Mouse (Mus musculus): ENCODE measurements around the gene Rftn1. TPM values are rescaled to one million over a fixed set of nuclear protein-coding genes. Genes with fewer than 3 reads are reported as not detected.

Gene Rftn1
- polyA plus RNA-seq, 1 experiment: 102 TPM

GRCm38 (mm10) chr17:50173776-50174175 lies 16.7 kb downstream of the Rftn1 start:
- H3K36me3 ChIP-seq (ENCODE audit: control insufficient read depth, insufficient read depth, low read length): peaks cover 4% of the 10 kb centered on the region
- H3K27me3 ChIP-seq (ENCODE audit: control insufficient read depth, insufficient read depth, low read length): no peaks in the 10 kb centered on the region
- H3K4me3 ChIP-seq (ENCODE audit: control insufficient read depth, insufficient read depth, low read length): no peak overlapping the region
- no peak for DNase-seq
- H3K27ac ChIP-seq (ENCODE audit: control insufficient read depth, insufficient read depth, low read length): no peak overlapping the region
- peaks cover 31% of the 10 kb centered on the region for H3K4me1 ChIP-seq (replicated peaks; ENCODE audit: control insufficient read depth, insufficient read depth, low read length)
- 74% methylated on average over 3 of the region's 3 CpGs for WGBS
- no peak for TF ChIP-seq CTCF (IDR thresholded peaks at IDR 0.05; ENCODE audit: borderline replicate concordance, control insufficient read depth, extremely low read depth, insufficient read depth, low read length, poor library complexity)
- no peak for TF ChIP-seq POLR2A (IDR thresholded peaks at IDR 0.05; ENCODE audit: control insufficient read depth, extremely low read depth, insufficient read depth, low read length, poor library complexity)

- Histone ChIP-seq H3K4me1 (replicated peaks; ENCODE audit: control insufficient read depth, insufficient read depth, low read length) (peaks cover 31% of the 10 kb centered on the region), H3K27me3 (ENCODE audit: control insufficient read depth, insufficient read depth, low read length) (no peaks in the 10 kb centered on the region), H3K27ac (ENCODE audit: control insufficient read depth, insufficient read depth, low read length) (peak overlapping the region; percentile 8; the same call in 1 of the 2 replicates), H3K36me3 (ENCODE audit: control insufficient read depth, insufficient read depth, low read length) (peaks cover 7% of the 10 kb centered on the region), H3K4me3 (ENCODE audit: control insufficient read depth, insufficient read depth, low read length) (no peak overlapping the region)
- peak; percentile 63 for DNase-seq
- WGBS: 11% methylated on average over 5 of the region's 5 CpGs
- TF ChIP-seq CTCF (IDR thresholded peaks at IDR 0.05; ENCODE audit: borderline replicate concordance, control insufficient read depth, extremely low read depth, insufficient read depth, low read length, poor library complexity): no peak
- 0 out of 2 replicates have a peak, but pooled peaks have one; percentile 23 for TF ChIP-seq POLR2A (IDR thresholded peaks at IDR 0.05; ENCODE audit: control insufficient read depth, extremely low read depth, insufficient read depth, low read length, poor library complexity)
Observed at GRCm38 (mm10) chr17:50173368-50173767, 17.1 kb downstream of the Rftn1 start.

GRCm38 (mm10) chr17:50172795-50173194 lies 17.7 kb downstream of the Rftn1 start:
- DNase-seq: no peak
- WGBS: 99% methylated on average over 5 of the region's 6 CpGs
- H3K27ac ChIP-seq (ENCODE audit: control insufficient read depth, insufficient read depth, low read length): peak overlapping the region; percentile 8; the same call in 1 of the 2 replicates
- H3K27me3 ChIP-seq (ENCODE audit: control insufficient read depth, insufficient read depth, low read length): no peaks in the 10 kb centered on the region
- H3K4me1 ChIP-seq (replicated peaks; ENCODE audit: control insufficient read depth, insufficient read depth, low read length): peaks cover 31% of the 10 kb centered on the region
- no peak for TF ChIP-seq POLR2A (IDR thresholded peaks at IDR 0.05; ENCODE audit: control insufficient read depth, extremely low read depth, insufficient read depth, low read length, poor library complexity)
- no peak for TF ChIP-seq CTCF (IDR thresholded peaks at IDR 0.05; ENCODE audit: borderline replicate concordance, control insufficient read depth, extremely low read depth, insufficient read depth, low read length, poor library complexity)
- peaks cover 13% of the 10 kb centered on the region for H3K36me3 ChIP-seq (ENCODE audit: control insufficient read depth, insufficient read depth, low read length)
- no peak overlapping the region for H3K4me3 ChIP-seq (ENCODE audit: control insufficient read depth, insufficient read depth, low read length)

GRCm38 (mm10) chr17:50170935-50171545 lies 19.4 kb downstream of the Rftn1 start:
- 45% methylated on average over 6 of the region's 6 CpGs for WGBS
- H3K36me3 ChIP-seq (ENCODE audit: control insufficient read depth, insufficient read depth, low read length): peaks cover 18% of the 10 kb centered on the region
- peaks cover 31% of the 10 kb centered on the region for H3K4me1 ChIP-seq (replicated peaks; ENCODE audit: control insufficient read depth, insufficient read depth, low read length)
- peak overlapping the region; percentile 15; the same call in 1 of the 2 replicates for H3K27ac ChIP-seq (ENCODE audit: control insufficient read depth, insufficient read depth, low read length)
- no peak for DNase-seq
- no peaks in the 10 kb centered on the region for H3K27me3 ChIP-seq (ENCODE audit: control insufficient read depth, insufficient read depth, low read length)
- TF ChIP-seq POLR2A (IDR thresholded peaks at IDR 0.05; ENCODE audit: control insufficient read depth, extremely low read depth, insufficient read depth, low read length, poor library complexity) (no peak), CTCF (IDR thresholded peaks at IDR 0.05; ENCODE audit: borderline replicate concordance, control insufficient read depth, extremely low read depth, insufficient read depth, low read length, poor library complexity) (no peak)
- no peak overlapping the region for H3K4me3 ChIP-seq (ENCODE audit: control insufficient read depth, insufficient read depth, low read length)

- H3K4me3 ChIP-seq (ENCODE audit: control insufficient read depth, insufficient read depth, low read length): no peak overlapping the region
- H3K4me1 ChIP-seq (replicated peaks; ENCODE audit: control insufficient read depth, insufficient read depth, low read length): peaks cover 31% of the 10 kb centered on the region
- TF ChIP-seq POLR2A (IDR thresholded peaks at IDR 0.05; ENCODE audit: control insufficient read depth, extremely low read depth, insufficient read depth, low read length, poor library complexity) (no peak), CTCF (IDR thresholded peaks at IDR 0.05; ENCODE audit: borderline replicate concordance, control insufficient read depth, extremely low read depth, insufficient read depth, low read length, poor library complexity) (no peak)
- 33% methylated on average over 7 of the region's 7 CpGs for WGBS
- no peaks in the 10 kb centered on the region for H3K27me3 ChIP-seq (ENCODE audit: control insufficient read depth, insufficient read depth, low read length)
- H3K27ac ChIP-seq (ENCODE audit: control insufficient read depth, insufficient read depth, low read length): no peak overlapping the region
- no peak for DNase-seq
- H3K36me3 ChIP-seq (ENCODE audit: control insufficient read depth, insufficient read depth, low read length): peaks cover 28% of the 10 kb centered on the region
Observed at GRCm38 (mm10) chr17:50169946-50170427, 20.5 kb downstream of the Rftn1 start.

- Histone ChIP-seq H3K4me3 (ENCODE audit: control insufficient read depth, insufficient read depth, low read length) (no peak overlapping the region), H3K27me3 (ENCODE audit: control insufficient read depth, insufficient read depth, low read length) (no peaks in the 10 kb centered on the region), H3K27ac (ENCODE audit: control insufficient read depth, insufficient read depth, low read length) (no peak overlapping the region), H3K4me1 (replicated peaks; ENCODE audit: control insufficient read depth, insufficient read depth, low read length) (peaks cover 19% of the 10 kb centered on the region), H3K36me3 (ENCODE audit: control insufficient read depth, insufficient read depth, low read length) (peaks cover 22% of the 10 kb centered on the region)
- DNase-seq: no peak
- no peak for TF ChIP-seq CTCF (IDR thresholded peaks at IDR 0.05; ENCODE audit: borderline replicate concordance, control insufficient read depth, extremely low read depth, insufficient read depth, low read length, poor library complexity)
- TF ChIP-seq POLR2A (IDR thresholded peaks at IDR 0.05; ENCODE audit: control insufficient read depth, extremely low read depth, insufficient read depth, low read length, poor library complexity): no peak
- 97% methylated on average over 20 of the region's 20 CpGs for WGBS
Observed at GRCm38 (mm10) chr17:50160904-50161805, 29.3 kb downstream of the Rftn1 start.

All from thymus, adult 2 months (tissue).